ENCODE assay signal across 10 mouse cellular contexts in genomic region chr6:83265253-83265652, GRCm38 (mm10). TPM values are rescaled to one million over a fixed set of nuclear protein-coding genes. Genes with fewer than 3 reads are reported as not detected.
A peak's percentile ranks its signal among the peaks of the same experiment; 100 is the strongest.
DNase-seq lines count a peak whose midpoint lies in the region; ATAC-seq lines count a peak whose summit lies in the region.
"Had no signal": no experiment of that assay in that cellular context is flagged by ENCODE, and none has a peak within 500 bp of the region (broad histone marks: within the 10 kb centered on the region; RNA-seq: fewer than 3 reads in every experiment).

No protein-coding gene starts in this region.

- no peak overlapping the region for H3K27ac ChIP-seq in forebrain, embryonic 14.5 days (ENCODE audit: low read depth, low read length)
- H3K27ac ChIP-seq in forebrain, embryonic 15.5 days (replicated peaks) = no peak overlapping the region
- no peak overlapping the region for H3K27ac ChIP-seq in liver, embryonic 11.5 days (ENCODE audit: low read depth, low read length)

- DNase-seq in forebrain, embryonic 14.5 days (ENCODE audit: low spot score) = peak; percentile 23
- DNase-seq in liver = peak; percentile 57
- DNase-seq in liver, embryonic 11.5 days (ENCODE audit: low spot score) = no peak
- DNase-seq in ES-CJ7 (ENCODE audit: low read depth, low spot score) = peak; percentile 57
- DNase-seq in forelimb bud, embryonic 11.5 days (ENCODE audit: low read depth, low spot score) = peak; percentile 23
- DNase-seq in layer of hippocampus, postnatal 14 days (ENCODE audit: low spot score in 2 of 2) = no peak
- DNase-seq in right cerebral cortex, postnatal 10 days (ENCODE audit: low spot score in 2 of 2) = no peak
- DNase-seq: cerebellum, adult 11-12 months; heart, postnatal 10 days had no signal

- ATAC-seq in forebrain, embryonic 14.5 days = no peak
- no peak for ATAC-seq in forebrain, embryonic 15.5 days (replicated peaks)
- no peak for ATAC-seq in liver, embryonic 11.5 days (replicated peaks; ENCODE audit: low FRiP score)

- H3K9ac ChIP-seq in forebrain, embryonic 14.5 days (ENCODE audit: low read length) = no peak overlapping the region
- no peak overlapping the region for H3K9ac ChIP-seq in forebrain, embryonic 15.5 days (replicated peaks)
- H3K9ac ChIP-seq in liver, embryonic 11.5 days (ENCODE audit: low read depth, low read length) = no peak overlapping the region

- no peaks in the 10 kb centered on the region for H3K27me3 ChIP-seq in forebrain, embryonic 14.5 days (replicated peaks; ENCODE audit: control insufficient read depth, insufficient read depth, low read length)
- H3K27me3 ChIP-seq in forebrain, embryonic 15.5 days = no peaks in the 10 kb centered on the region
- peaks cover 3% of the 10 kb centered on the region; the same call in 1 of the 2 replicates for H3K27me3 ChIP-seq in liver, embryonic 11.5 days (replicated peaks; ENCODE audit: control insufficient read depth, insufficient read depth, low read length)

- H3K9me3 ChIP-seq in forebrain, embryonic 14.5 days (replicated peaks; ENCODE audit: control insufficient read depth, low read length) = no peaks in the 10 kb centered on the region
- H3K9me3 ChIP-seq in forebrain, embryonic 15.5 days = no peaks in the 10 kb centered on the region
- no peaks in the 10 kb centered on the region for H3K9me3 ChIP-seq in liver, embryonic 11.5 days (ENCODE audit: control insufficient read depth, low read length)

- no peak overlapping the region for H3K4me2 ChIP-seq in forebrain, embryonic 14.5 days (ENCODE audit: low read length)
- no peak overlapping the region for H3K4me2 ChIP-seq in forebrain, embryonic 15.5 days (replicated peaks)
- H3K4me2 ChIP-seq in liver, embryonic 11.5 days = no peak overlapping the region

- H3K36me3 ChIP-seq in forebrain, embryonic 14.5 days (ENCODE audit: control insufficient read depth, insufficient read depth, low read length) = no peaks in the 10 kb centered on the region
- H3K36me3 ChIP-seq in forebrain, embryonic 15.5 days = no peaks in the 10 kb centered on the region
- H3K36me3 ChIP-seq in liver, embryonic 11.5 days (ENCODE audit: control insufficient read depth, insufficient read depth, low read length) = no peaks in the 10 kb centered on the region

- peaks cover 5% of the 10 kb centered on the region; the same call in 1 of the 2 replicates for H3K4me1 ChIP-seq in forebrain, embryonic 14.5 days (ENCODE audit: control insufficient read depth, insufficient read depth, low read length)
- H3K4me1 ChIP-seq in forebrain, embryonic 15.5 days = peaks cover 11% of the 10 kb centered on the region
- no peaks in the 10 kb centered on the region for H3K4me1 ChIP-seq in liver, embryonic 11.5 days (replicated peaks; ENCODE audit: control insufficient read depth, insufficient read depth, low read length)

- H3K4me3 ChIP-seq in forebrain, embryonic 14.5 days (ENCODE audit: low read depth, low read length) = no peak overlapping the region
- no peak overlapping the region for H3K4me3 ChIP-seq in forebrain, embryonic 15.5 days
- H3K4me3 ChIP-seq in liver, embryonic 11.5 days (ENCODE audit: low read depth, low read length) = no peak overlapping the region

RNA-seq across cellular contexts. Expression of gene Slc4a5, which starts 45.6 kb away (rescaled TPM):
- 0.63 and 0.78 TPM in 2 replicates for polyA plus RNA-seq in forebrain, embryonic 14.5 days (2014; fragmentation: Nextera tagmentation; extraction: Ambion mirVana)
- 0.46 and 0.85 TPM in 2 replicates for polyA plus RNA-seq in forebrain, embryonic 15.5 days (2015; fragmentation: Nextera tagmentation; extraction: Ambion mirVana)
- 0.23 and 0.41 TPM in 2 replicates for polyA plus RNA-seq in liver, embryonic 11.5 days (2014; fragmentation: Nextera tagmentation; extraction: Ambion mirVana)
- 10 to 100 TPM in 1 of 2 experiments, under 1 TPM in 1; 0.41 to 11.9 TPM for total RNA-seq in layer of hippocampus, postnatal 14 days (2021)
- total RNA-seq: heart, postnatal 10 days had no signal

Comparison
In these comparisons a context has a peak if more than half of its experiments do, and no peak if none do; other contexts are left out.
1. DNase-seq: peak in forebrain, embryonic 14.5 days (single experiment), liver (single experiment), ES-CJ7 (single experiment) and forelimb bud, embryonic 11.5 days (single experiment); none in liver, embryonic 11.5 days (single experiment), layer of hippocampus, postnatal 14 days (0 of 2) and right cerebral cortex, postnatal 10 days (0 of 2).